Mouse (Mus musculus): Measurements from ENCODE around the gene Lrig1.

DNA sequence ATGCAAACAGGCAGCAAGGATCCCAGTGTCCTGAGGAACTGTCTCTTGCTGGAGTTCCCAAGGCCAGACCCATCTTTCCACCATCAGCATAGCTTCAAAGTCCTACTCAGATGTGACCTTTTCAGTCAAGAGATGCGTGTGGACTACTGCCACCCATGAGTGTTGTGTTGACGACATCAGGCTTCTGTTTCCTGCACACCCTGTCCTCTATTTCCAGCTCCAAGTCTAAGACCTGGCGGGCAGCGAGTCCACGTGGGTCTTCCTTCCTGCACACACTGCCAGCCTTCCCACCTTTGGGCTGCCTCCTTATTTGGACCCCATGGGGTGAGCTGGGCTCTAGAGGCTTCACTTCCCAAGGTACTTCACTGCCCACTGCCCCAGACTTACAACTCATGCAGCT lies 75.4 kb downstream of the Lrig1 start:
- TF ChIP-seq CTCF (IDR thresholded peaks at IDR 0.05; ENCODE audit: control insufficient read depth, insufficient read depth, insufficient read length) (no peak), MAX (IDR thresholded peaks at IDR 0.05) (no peak), CEBPB (IDR thresholded peaks at IDR 0.05; ENCODE audit: low read depth) (no peak), MYOD1 (IDR thresholded peaks at IDR 0.05; ENCODE audit: control insufficient read depth, insufficient read length, low read depth) (no peak), MYOG (IDR thresholded peaks at IDR 0.05; ENCODE audit: control insufficient read depth, extremely low read depth, insufficient read length) (no peak)
